Mouse (Mus musculus): ENCODE measurements around the gene Rnf187. TPM values are rescaled to one million over a fixed set of nuclear protein-coding genes. Genes with fewer than 3 reads are reported as not detected.

The Rnf187 gene
- polyA plus RNA-seq (2015; fragmentation: Nextera tagmentation; extraction: Ambion mirVana), result 201 and 207 TPM in 2 replicates

DNA sequence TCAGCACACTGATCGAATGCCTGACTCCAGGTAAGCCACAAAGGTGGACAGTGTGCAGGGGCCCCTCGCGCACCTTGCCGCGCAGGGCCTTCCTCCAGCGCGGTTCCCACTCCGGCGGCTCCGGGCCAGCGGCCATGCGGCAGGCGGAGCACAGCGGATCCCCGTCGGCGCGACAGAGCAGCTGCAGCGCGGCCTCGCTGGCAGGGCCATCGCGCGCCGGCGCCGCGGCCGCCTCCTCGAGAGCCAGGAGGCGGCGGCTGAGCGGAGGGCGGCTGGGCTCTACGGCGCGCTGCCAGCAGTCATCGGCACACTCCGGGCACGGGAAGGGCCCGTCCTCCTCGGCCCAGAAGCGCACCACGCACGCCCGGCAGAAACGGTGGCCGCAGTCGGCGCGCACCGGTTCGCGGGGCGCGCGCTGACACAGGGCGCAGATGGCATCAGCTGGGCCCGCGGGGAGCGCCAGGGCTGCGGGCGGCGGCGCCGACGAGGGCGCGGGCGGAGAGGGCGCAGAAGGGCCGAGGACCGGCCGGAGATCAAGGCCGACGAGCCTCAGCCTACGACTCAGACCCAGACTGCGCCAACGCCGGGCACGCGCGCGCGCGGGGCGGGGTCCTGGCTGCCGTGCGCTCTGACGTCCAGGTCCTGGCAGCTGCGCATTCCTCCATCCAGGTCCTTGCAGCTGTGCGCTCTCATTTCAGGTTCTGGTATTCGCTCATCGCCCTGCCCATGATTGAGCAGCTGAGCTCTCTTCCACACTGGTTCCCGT, at the start of gene Rnf187:
Gene Rnf187 (minus strand): TSS at position 595 of the 766 bp plus-strand sequence.
- peaks cover 15% of the 10 kb centered on the region for H3K4me1 ChIP-seq (replicated peaks)
- peak within 1 kb of the TSS; percentile 97 for H3K9ac ChIP-seq
- peak; percentile 98 for ATAC-seq
- H3K27ac ChIP-seq, result peak within 1 kb of the TSS; percentile 94
- H3K36me3 ChIP-seq, result peaks cover 6% of the 10 kb centered on the region
- under 1% methylated on average over 92 of the region's 95 CpGs for WGBS
- H3K4me2 ChIP-seq (replicated peaks), result peak within 1 kb of the TSS; percentile 84
- peak within 1 kb of the TSS; percentile 100 for H3K4me3 ChIP-seq (replicated peaks)
- H3K27me3 ChIP-seq (replicated peaks), result no peaks in the 10 kb centered on the region
- no peaks in the 10 kb centered on the region for H3K9me3 ChIP-seq

DNA sequence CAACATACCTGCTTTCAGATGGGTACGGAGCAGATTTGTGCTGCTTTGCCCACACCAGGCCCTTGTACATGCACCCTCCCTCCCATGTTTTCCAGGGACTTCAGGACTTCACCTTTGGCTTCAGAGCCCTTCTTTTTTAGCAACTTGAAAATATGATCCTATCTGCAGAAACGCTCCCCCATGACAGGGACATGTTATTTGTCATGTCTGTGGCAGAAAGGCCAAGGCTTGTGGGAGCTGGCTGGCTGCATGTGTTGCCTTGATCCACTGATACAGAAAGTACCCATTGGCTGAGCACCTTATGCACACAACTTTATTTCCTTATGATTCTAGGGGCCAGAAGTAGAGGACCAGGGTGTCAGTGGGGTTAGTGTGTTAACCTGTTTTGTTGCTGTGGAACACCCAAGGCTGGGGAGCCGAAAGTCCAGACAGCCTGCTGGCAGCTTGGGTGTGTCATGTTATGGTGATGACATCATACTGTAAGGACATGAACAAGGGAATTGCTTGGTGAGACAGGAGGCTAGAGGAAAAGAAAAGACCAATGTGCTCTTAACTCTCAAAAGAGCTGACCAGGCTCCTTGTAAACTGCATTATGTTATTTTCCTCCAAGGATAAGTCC, 46.7 kb upstream of the Rnf187 start:
- H3K27ac ChIP-seq, result no peak overlapping the region
- H3K9me3 ChIP-seq, result no peaks in the 10 kb centered on the region
- 83% methylated on average over 3 of the region's 3 CpGs for WGBS
- H3K9ac ChIP-seq, result no peak overlapping the region
- H3K36me3 ChIP-seq, result peaks cover 39% of the 10 kb centered on the region
- ATAC-seq, result 0 out of 2 replicates have a peak, but pooled peaks have one; percentile 10
- H3K4me3 ChIP-seq (replicated peaks), result no peak overlapping the region
- H3K4me1 ChIP-seq (replicated peaks), result peaks cover 12% of the 10 kb centered on the region
- H3K4me2 ChIP-seq (replicated peaks), result no peak overlapping the region
- H3K27me3 ChIP-seq (replicated peaks), result no peaks in the 10 kb centered on the region

DNA sequence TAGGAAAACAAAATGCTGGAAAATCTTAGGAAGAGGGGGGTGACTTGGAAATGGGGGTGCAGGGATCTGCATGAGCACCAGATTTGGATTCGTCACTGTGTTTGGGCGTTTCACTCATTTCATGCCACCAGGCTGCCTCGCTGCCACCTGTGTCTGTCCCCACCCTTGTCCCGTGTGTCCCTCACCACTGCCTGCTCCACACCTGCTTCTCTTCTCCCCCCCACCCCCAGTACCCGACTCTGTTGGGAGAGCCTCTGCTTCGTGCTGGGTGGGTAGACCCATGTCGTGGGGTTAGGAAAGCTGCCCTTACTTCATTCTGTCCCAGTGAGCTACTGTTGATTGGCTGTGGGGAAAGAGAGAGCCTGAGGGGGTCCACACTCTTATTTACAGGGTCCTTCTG, 45.9 kb upstream of the Rnf187 start:
- peaks cover 18% of the 10 kb centered on the region for H3K4me1 ChIP-seq (replicated peaks)
- WGBS, result 91% methylated on average over 7 of the region's 7 CpGs
- no peaks in the 10 kb centered on the region for H3K9me3 ChIP-seq
- H3K4me3 ChIP-seq (replicated peaks), result no peak overlapping the region
- H3K9ac ChIP-seq, result no peak overlapping the region
- no peaks in the 10 kb centered on the region for H3K27me3 ChIP-seq (replicated peaks)
- no peak overlapping the region for H3K4me2 ChIP-seq (replicated peaks)
- no peak for ATAC-seq
- H3K36me3 ChIP-seq, result peaks cover 39% of the 10 kb centered on the region
- no peak overlapping the region for H3K27ac ChIP-seq

DNA sequence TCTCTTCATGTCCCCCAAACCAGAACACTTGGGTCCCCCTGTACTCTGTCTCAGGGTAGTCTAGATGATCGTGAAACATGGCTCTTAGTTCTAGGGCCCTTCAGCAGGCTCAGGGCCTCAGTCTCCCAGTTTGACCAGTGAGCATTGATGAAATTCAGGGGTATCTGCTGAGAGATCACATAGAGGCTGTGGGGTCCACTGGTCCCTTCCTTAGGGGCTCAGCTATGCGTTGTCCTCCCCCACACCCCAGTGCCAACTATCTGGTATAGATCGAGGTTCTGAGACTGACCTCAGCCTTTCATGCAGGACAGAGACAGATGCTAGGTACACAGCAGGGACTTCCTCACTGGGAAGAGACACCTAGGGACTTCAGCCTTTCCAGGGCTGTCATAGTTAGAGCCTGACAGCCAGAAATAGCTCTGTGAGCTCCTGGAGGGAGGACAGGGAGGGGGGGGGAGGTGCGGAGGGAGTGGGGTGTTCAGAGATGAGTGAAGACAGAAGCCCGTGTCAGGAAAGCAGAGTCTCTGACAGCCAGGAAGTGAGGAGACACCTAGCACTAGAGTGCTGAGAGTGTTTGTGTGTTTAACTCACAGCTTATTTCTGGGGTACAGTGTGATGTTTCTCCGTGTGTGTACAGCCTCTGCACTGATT, 45.1 kb upstream of the Rnf187 start:
- Histone ChIP-seq H3K4me3 (replicated peaks) (no peak overlapping the region), H3K36me3 (peaks cover 34% of the 10 kb centered on the region), H3K4me1 (replicated peaks) (peaks cover 27% of the 10 kb centered on the region), H3K9ac (no peak overlapping the region), H3K4me2 (replicated peaks) (no peak overlapping the region), H3K27ac (no peak overlapping the region), H3K27me3 (replicated peaks) (no peaks in the 10 kb centered on the region), H3K9me3 (no peaks in the 10 kb centered on the region)
- 85% methylated on average over 6 of the region's 6 CpGs for WGBS
- ATAC-seq, result no peak

DNA sequence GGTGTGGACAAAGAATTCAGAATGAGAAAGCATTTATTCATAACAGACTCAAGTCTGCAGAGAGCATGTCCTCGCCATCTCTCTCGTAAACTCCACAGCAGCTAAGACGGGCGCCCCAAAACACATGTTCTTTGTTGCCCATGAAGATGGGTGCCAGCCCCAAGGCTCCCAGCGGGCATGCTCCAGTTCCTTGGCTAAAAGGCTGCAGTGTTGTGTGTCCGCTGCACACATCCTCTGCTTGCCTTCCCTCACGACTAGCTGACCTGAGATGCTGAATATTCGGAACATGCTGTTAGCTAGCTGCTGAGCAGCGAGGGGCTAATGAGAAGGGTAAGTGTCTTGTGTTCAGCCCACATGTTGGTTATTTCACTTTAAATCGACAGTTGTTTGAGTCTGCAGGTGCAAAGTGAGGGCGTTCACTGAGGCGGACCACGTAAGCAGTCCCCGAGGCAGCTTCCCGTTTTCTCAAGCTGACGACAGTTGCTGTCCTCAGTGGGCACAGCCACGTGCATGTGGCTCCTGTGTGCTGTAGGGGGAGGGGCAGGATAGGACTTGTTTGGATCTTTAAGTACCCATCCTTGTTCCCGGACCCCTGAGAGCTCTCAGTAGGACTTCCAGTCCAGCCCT, 43.9 kb upstream of the Rnf187 start:
- H3K36me3 ChIP-seq, result peaks cover 28% of the 10 kb centered on the region
- H3K27ac ChIP-seq, result no peak overlapping the region
- no peak overlapping the region for H3K9ac ChIP-seq
- peaks cover 27% of the 10 kb centered on the region for H3K4me1 ChIP-seq (replicated peaks)
- H3K4me2 ChIP-seq (replicated peaks), result no peak overlapping the region
- no peaks in the 10 kb centered on the region for H3K27me3 ChIP-seq (replicated peaks)
- H3K9me3 ChIP-seq, result no peaks in the 10 kb centered on the region
- H3K4me3 ChIP-seq (replicated peaks), result no peak overlapping the region
- no peak for ATAC-seq
- WGBS, result 88% methylated on average over 18 of the region's 18 CpGs

DNA sequence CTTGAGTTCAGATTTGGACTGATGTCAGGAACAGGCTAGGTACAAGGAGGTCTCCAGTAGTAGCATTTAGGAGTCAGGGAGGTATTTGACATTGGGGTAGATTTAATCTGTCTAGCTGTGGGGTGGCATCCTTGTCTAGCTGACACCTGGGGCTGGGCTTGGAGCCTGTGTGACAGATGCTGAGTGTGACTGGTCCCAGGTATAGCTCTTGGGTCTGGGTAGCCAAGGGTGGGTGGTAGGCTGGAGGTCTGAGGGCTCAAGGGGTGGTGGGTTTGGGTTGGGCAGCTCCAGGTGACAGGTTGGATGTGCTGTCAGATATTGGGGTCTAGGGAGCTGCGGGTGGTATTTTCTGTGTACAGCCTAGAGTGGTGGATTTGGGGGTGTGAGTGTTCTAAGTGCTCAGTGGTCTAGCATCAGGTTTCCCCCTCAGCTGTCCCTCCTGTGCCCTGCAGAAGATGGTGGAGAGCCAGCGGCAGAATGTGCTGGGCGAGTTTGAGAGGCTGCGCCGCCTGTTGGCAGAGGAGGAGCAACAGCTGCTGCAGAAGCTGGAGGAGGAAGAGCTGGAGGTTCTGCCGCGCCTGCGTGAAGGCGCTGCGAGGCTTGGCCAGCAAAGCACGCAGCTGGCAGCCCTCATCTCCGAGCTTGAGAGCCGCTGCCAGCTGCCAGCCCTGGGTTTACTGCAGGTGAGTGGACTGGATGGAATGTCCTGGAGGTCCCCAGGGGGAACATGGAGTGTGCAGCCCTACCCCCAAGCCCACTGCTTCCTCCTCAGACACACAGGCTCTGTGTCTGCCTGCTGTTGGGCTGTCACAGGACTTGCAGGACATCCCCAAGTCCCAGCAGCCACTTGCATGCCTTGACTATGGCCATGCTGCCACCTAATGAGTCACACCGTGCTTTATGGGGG, 43.1 kb upstream of the Rnf187 start:
- Histone ChIP-seq H3K27me3 (replicated peaks) (no peaks in the 10 kb centered on the region), H3K4me3 (replicated peaks) (no peak overlapping the region), H3K9me3 (no peaks in the 10 kb centered on the region), H3K36me3 (peaks cover 23% of the 10 kb centered on the region), H3K4me1 (replicated peaks) (peaks cover 30% of the 10 kb centered on the region), H3K27ac (no peak overlapping the region), H3K4me2 (replicated peaks) (no peak overlapping the region), H3K9ac (no peak overlapping the region; the same call in 1 of the 2 replicates)
- WGBS, result 47% methylated on average over 14 of the region's 14 CpGs
- no peak for ATAC-seq

DNA sequence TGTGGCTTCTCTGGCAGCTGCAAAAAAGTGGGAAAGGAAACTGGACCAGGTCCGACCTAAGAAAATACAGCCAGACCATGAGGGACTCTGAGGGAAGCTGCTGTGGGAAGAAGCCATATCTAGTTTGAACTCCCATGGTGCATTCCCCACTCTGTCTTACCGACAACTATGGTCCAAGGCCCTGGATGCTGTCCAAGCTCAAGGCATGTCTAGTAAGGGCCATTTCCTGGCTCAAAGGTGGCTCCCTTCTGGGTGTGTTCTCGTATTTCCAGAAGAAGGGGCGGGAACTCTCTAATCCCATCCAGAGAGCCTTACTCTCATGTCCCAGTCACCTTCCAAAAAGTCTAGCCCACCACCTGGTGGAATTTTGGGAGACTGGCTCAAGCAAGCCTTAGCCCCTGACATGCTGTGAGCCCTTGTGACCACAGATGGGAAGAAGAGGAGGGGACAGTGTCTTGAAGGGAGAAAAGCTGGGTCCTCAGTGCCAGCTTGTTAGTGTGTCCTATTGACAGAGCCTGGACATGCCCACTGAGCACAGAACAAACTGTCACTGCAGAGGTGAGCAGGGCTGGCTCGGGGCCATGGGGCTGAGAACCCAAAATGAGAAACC, 41.8 kb upstream of the Rnf187 start:
- WGBS, result 65% methylated on average over 5 of the region's 5 CpGs
- ATAC-seq, result no peak
- H3K9me3 ChIP-seq, result no peaks in the 10 kb centered on the region
- peaks cover 16% of the 10 kb centered on the region for H3K36me3 ChIP-seq
- H3K27ac ChIP-seq, result no peak overlapping the region
- H3K4me2 ChIP-seq (replicated peaks), result peak overlapping the region; percentile 96
- H3K9ac ChIP-seq, result peak overlapping the region; percentile 28; the same call in 1 of the 2 replicates
- peaks cover 30% of the 10 kb centered on the region for H3K4me1 ChIP-seq (replicated peaks)
- H3K4me3 ChIP-seq (replicated peaks), result no peak overlapping the region
- no peaks in the 10 kb centered on the region for H3K27me3 ChIP-seq (replicated peaks)

DNA sequence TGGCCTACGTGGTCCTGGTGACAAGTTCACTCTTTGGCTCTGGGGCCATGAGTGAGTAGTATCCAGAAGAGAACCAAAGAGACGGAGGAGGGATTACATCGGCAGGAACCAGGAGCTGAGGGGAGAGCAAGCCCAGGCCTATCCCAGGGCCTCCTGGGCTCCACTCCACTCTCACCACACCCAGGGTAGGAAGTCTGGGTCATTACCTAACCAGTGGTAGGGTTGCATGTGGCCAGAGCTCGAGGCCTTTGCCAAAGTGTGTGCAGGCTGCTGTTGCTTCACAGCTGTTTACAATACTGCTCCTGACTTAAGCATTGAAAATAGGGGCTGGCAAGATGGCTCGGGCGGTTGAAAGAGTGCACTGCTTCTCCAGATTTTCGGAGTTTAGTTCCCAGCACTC, 40.9 kb upstream of the Rnf187 start:
- no peak overlapping the region for H3K27ac ChIP-seq
- WGBS, result 68% methylated on average over 7 of the region's 7 CpGs
- ATAC-seq, result no peak

DNA sequence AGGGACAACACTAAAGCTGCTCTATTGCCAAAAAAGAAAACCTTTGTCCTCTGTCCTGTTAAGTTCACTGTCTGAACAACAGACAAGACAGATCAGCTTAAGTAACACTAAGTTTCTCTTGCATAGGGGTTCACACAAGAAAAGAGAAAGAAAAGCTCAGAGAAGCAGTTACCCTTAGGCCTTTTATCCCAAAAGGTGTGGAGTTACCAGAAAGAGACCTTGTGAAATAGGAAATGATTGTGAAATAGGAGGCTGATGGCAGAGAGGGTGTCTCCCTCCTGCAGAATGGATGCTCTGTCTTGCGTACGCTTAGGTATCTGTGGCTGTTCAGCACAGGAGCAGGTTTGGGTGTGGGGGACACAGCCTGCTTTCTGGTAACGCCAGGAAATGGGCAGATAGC, 40.5 kb upstream of the Rnf187 start:
- peaks cover 12% of the 10 kb centered on the region for H3K36me3 ChIP-seq
- H3K4me2 ChIP-seq (replicated peaks), result peak overlapping the region; percentile 96
- H3K27ac ChIP-seq, result no peak overlapping the region
- no peaks in the 10 kb centered on the region for H3K27me3 ChIP-seq (replicated peaks)
- ATAC-seq, result no peak
- peaks cover 30% of the 10 kb centered on the region for H3K4me1 ChIP-seq (replicated peaks)
- H3K9ac ChIP-seq, result peak overlapping the region; percentile 84
- H3K9me3 ChIP-seq, result no peaks in the 10 kb centered on the region
- peak overlapping the region; percentile 93 for H3K4me3 ChIP-seq (replicated peaks)
- WGBS, result 58% methylated on average over 3 of the region's 3 CpGs

More for the DNA sequence above, 40.9 kb upstream of the Rnf187 start:
- peak overlapping the region; percentile 93 for H3K4me3 ChIP-seq (replicated peaks)
- no peaks in the 10 kb centered on the region for H3K27me3 ChIP-seq (replicated peaks)
- H3K9me3 ChIP-seq, result no peaks in the 10 kb centered on the region
- H3K4me2 ChIP-seq (replicated peaks), result peak overlapping the region; percentile 96
- H3K36me3 ChIP-seq, result peaks cover 16% of the 10 kb centered on the region
- peaks cover 30% of the 10 kb centered on the region for H3K4me1 ChIP-seq (replicated peaks)
- peak overlapping the region; percentile 84 for H3K9ac ChIP-seq

DNA sequence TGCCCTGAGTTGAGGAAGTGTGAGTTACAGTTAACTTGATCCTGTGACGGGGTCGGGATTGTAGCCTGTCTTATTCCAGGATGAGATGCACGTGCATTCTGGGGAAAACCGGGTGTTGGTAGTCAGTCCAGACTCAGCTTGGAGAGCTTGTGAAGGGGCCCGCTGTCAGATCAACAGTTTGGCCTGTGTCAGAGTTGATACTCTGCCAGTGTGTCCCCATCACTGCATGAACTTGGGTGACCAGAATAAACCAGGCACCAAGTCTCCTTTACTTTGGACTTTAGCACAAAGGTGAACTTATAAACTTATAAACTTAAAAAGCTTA, 40.0 kb upstream of the Rnf187 start:
- Histone ChIP-seq H3K27me3 (replicated peaks) (no peaks in the 10 kb centered on the region), H3K9ac (peak overlapping the region; percentile 84), H3K4me2 (replicated peaks) (peak overlapping the region; percentile 96), H3K36me3 (peaks cover 12% of the 10 kb centered on the region), H3K4me3 (replicated peaks) (peak overlapping the region; percentile 93), H3K27ac (0 out of 2 replicates have a peak overlapping the region, but pooled peaks have one; percentile 54), H3K4me1 (replicated peaks) (peaks cover 30% of the 10 kb centered on the region), H3K9me3 (no peaks in the 10 kb centered on the region)
- WGBS, result 3% methylated on average over 5 of the region's 5 CpGs
- no peak for ATAC-seq

DNA sequence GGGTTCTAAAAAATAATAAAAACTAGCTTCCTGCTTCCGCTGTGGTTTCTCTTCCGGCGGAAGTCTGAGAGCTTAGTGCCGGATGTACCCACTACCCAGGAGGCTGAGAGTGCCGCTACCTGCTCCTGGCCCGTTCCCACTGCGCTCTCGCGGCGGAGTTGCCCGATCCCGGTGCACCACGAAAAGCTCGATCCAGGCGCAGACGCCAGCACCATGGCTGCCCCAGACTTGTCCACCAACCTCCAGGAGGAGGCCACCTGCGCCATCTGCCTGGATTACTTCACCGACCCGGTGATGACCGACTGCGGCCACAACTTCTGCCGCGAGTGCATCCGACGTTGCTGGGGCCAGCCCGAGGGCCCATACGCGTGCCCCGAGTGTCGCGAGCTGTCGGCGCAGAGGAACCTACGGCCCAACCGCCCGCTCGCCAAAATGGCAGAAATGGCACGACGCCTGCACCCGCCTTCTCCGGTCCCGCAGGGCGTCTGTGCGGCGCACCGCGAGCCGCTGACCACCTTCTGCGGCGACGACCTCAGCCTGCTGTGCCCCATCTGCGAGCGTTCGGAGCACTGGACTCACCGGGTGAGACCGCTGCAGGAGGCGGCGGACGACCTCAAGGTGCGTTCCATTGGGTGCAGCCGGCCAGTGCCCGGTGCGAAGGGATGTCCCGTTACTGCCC, 39.5 kb upstream of the Rnf187 start, which contains the start of gene Trim11:
Gene Trim11 (plus strand): TSS at position 67 of the 679 bp plus-strand sequence.
- Histone ChIP-seq H3K27ac (peak within 1 kb of the TSS; percentile 54), H3K27me3 (replicated peaks) (no peaks in the 10 kb centered on the region), H3K36me3 (peaks cover 12% of the 10 kb centered on the region), H3K4me3 (replicated peaks) (peak within 1 kb of the TSS; percentile 93), H3K9me3 (no peaks in the 10 kb centered on the region), H3K4me1 (replicated peaks) (peaks cover 30% of the 10 kb centered on the region), H3K4me2 (replicated peaks) (peak within 1 kb of the TSS; percentile 96), H3K9ac (peak within 1 kb of the TSS; percentile 84)
- under 1% methylated on average over 64 of the region's 64 CpGs for WGBS
- peak; percentile 80 for ATAC-seq

Measured in intestine, embryonic 15.5 days (tissue).